Mouse (Mus musculus): ENCODE results near the gene Irak2. TPM values are rescaled to one million over a fixed set of nuclear protein-coding genes. Genes with fewer than 3 reads are reported as not detected.

Gene Irak2
- polyA plus RNA-seq, 1 experiment from 2014 or later: 7.4 TPM

DNA sequence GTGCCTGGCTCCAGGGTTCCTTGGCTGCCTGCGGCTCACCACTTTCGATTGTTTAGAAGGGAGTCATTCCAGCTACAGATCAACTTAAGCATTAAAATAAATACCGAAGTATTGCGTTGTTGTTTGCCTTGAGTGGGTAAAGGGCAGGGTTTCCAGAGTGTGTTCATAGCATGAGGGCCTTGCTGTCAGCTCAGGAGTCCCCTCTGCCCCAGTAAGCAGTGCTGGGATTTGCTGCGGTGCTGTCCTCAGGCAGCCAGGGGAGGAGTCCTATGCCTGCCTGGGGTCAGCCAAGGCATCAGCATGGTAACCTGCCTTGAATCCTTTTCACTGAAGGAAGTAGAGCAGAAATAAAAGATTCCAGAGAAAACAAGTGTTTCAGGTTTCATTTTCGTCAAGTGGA is 18.6 kb downstream of the Irak2 start:
- WGBS: 65% methylated on average over 6 of the region's 6 CpGs
- Histone ChIP-seq H3K27me3 (ENCODE audit: control insufficient read depth, insufficient read depth, low read length) (no peaks in the 10 kb centered on the region), H3K27ac (ENCODE audit: low read length) (peak overlapping the region; percentile 10; the same call in 1 of the 2 replicates), H3K4me3 (ENCODE audit: low read depth, low read length) (no peak overlapping the region), H3K36me3 (ENCODE audit: control insufficient read depth, insufficient read depth, low read length) (no peaks in the 10 kb centered on the region), H3K9ac (replicated peaks; ENCODE audit: low read depth, low read length) (no peak overlapping the region), H3K9me3 (ENCODE audit: control insufficient read depth, low read depth, low read length) (no peaks in the 10 kb centered on the region), H3K4me2 (replicated peaks; ENCODE audit: low read depth, low read length) (no peak overlapping the region), H3K4me1 (ENCODE audit: control insufficient read depth, insufficient read depth, low read length) (no peaks in the 10 kb centered on the region)
- ATAC-seq (ENCODE audit: insufficient number of reproducible peaks, insufficient read depth, low FRiP score, low read depth): no peak

DNA sequence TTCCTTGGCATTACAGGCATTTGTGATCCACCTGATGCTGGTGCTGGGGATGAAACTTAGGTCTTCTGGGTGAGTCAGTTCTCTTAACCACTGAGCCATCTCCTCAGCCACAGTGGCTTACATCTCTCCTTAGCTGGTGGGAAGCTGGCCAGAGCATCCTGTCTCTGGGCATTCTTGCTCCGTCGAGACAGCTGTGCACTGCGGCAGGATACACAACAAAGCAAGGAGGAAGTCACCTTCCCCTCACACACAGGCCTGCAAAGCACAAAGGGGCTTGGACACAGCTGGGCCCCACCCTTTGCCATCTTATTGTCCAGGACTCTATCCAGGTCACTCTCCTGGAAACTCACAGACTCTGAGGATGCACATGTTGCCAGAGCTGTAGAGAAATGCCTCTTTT is 20.0 kb downstream of the Irak2 start:
- Histone ChIP-seq H3K4me1 (ENCODE audit: control insufficient read depth, insufficient read depth, low read length) (no peaks in the 10 kb centered on the region), H3K36me3 (ENCODE audit: control insufficient read depth, insufficient read depth, low read length) (no peaks in the 10 kb centered on the region), H3K4me2 (replicated peaks; ENCODE audit: low read depth, low read length) (no peak overlapping the region), H3K9ac (replicated peaks; ENCODE audit: low read depth, low read length) (no peak overlapping the region), H3K9me3 (ENCODE audit: control insufficient read depth, low read depth, low read length) (no peaks in the 10 kb centered on the region), H3K4me3 (ENCODE audit: low read depth, low read length) (no peak overlapping the region), H3K27me3 (ENCODE audit: control insufficient read depth, insufficient read depth, low read length) (no peaks in the 10 kb centered on the region), H3K27ac (ENCODE audit: low read length) (peak overlapping the region; percentile 33; the same call in 1 of the 2 replicates)
- 56% methylated on average over 3 of the region's 3 CpGs for WGBS
- ATAC-seq (ENCODE audit: insufficient number of reproducible peaks, insufficient read depth, low FRiP score, low read depth): no peak

DNA sequence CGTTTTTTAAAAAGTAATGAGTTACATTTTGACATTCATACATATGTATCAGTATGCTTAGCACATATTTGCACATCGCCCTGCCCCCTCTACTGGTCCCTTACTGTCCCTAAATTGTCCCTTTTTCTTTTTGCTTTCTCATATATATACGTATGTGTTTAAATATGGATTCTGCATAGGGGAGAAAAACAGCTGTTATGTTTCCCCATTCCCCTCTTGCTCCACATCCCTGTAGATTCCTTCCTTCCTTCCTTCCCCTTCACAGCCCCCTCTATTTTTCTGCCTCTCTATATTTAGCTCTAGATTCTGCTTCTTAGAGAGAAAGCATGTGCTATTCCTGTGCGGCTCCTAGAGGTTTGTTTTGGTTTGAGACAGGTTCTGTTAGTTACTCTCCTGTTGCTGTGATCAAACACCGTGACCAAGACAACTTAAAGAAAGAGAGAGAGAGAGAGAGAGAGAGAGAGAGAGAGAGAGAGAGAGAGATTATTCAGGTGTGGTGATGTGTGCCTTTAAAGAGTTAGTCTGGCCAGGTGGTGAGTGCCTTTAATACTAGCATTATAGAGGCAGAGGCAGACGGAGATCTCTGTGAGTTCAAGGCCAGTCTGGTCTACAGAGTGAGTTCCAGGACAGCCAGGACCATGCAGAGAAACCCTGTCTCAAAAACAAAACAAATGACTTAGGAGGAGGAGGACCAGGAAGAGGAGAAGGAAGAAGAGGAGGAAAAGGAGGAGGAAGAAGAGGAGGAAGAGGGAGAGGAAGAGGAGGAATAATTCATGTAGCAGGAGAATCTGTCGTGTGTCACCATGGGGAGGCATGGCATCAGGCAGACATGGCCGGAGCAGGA is 21.6 kb downstream of the Irak2 start:
- no peak for ATAC-seq (ENCODE audit: insufficient number of reproducible peaks, insufficient read depth, low FRiP score, low read depth)
- H3K27ac ChIP-seq (ENCODE audit: low read length): no peak overlapping the region
- H3K4me2 ChIP-seq (replicated peaks; ENCODE audit: low read depth, low read length): no peak overlapping the region
- no peaks in the 10 kb centered on the region for H3K36me3 ChIP-seq (ENCODE audit: control insufficient read depth, insufficient read depth, low read length)
- H3K4me3 ChIP-seq (ENCODE audit: low read depth, low read length): no peak overlapping the region
- no peak overlapping the region for H3K9ac ChIP-seq (replicated peaks; ENCODE audit: low read depth, low read length)
- no peaks in the 10 kb centered on the region for H3K4me1 ChIP-seq (ENCODE audit: control insufficient read depth, insufficient read depth, low read length)
- H3K9me3 ChIP-seq (ENCODE audit: control insufficient read depth, low read depth, low read length): no peaks in the 10 kb centered on the region
- 58% methylated on average over 8 of the region's 8 CpGs for WGBS
- H3K27me3 ChIP-seq (ENCODE audit: control insufficient read depth, insufficient read depth, low read length): no peaks in the 10 kb centered on the region

DNA sequence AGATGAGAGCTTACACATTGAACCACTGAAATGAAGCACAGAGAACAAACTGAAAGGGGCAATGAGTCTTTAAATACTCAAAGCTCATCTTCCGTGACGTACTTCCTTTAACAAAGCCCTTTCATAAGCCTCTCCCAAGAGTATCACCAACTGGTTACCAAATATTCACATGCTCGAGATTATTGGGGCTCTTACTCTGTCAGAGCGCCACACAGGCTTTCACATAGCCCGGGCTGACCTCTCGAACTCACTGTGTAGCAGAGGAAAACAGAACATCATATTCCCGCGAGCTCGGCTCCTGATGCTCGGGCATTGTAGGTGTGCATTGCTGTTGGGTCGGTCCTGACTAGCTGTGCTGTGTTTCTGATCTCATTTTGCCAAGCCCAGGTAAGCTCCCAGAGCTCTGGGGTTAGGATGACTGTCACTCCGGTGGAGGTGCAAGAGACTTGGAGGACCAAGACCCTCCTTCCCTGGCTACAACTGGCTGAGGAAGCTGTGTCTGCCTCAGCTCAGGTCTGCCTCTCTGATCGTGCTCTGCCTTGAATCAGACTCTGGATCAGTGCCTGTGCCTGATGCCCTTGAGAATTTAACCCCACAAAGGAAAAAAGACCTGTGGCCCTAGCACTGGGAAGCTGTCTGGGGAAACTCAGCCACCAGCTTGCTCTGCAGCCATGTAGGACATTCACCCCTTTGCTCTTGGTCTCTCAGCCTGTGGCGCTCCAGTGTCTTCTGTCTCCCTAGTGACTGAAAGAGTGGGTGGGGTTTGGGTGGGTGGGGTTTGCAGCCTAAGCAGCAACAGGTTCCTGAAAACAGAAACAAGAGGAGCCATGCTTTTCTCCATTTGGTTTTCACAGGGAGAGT is 22.5 kb downstream of the Irak2 start:
- no peak overlapping the region for H3K4me2 ChIP-seq (replicated peaks; ENCODE audit: low read depth, low read length)
- no peaks in the 10 kb centered on the region for H3K9me3 ChIP-seq (ENCODE audit: control insufficient read depth, low read depth, low read length)
- no peaks in the 10 kb centered on the region for H3K4me1 ChIP-seq (ENCODE audit: control insufficient read depth, insufficient read depth, low read length)
- no peak overlapping the region for H3K4me3 ChIP-seq (ENCODE audit: low read depth, low read length)
- no peak overlapping the region for H3K9ac ChIP-seq (replicated peaks; ENCODE audit: low read depth, low read length)
- no peak for ATAC-seq (ENCODE audit: insufficient number of reproducible peaks, insufficient read depth, low FRiP score, low read depth)
- 58% methylated on average over 14 of the region's 14 CpGs for WGBS
- H3K27ac ChIP-seq (ENCODE audit: low read length): no peak overlapping the region
- H3K36me3 ChIP-seq (ENCODE audit: control insufficient read depth, insufficient read depth, low read length): no peaks in the 10 kb centered on the region
- H3K27me3 ChIP-seq (ENCODE audit: control insufficient read depth, insufficient read depth, low read length): no peaks in the 10 kb centered on the region

DNA sequence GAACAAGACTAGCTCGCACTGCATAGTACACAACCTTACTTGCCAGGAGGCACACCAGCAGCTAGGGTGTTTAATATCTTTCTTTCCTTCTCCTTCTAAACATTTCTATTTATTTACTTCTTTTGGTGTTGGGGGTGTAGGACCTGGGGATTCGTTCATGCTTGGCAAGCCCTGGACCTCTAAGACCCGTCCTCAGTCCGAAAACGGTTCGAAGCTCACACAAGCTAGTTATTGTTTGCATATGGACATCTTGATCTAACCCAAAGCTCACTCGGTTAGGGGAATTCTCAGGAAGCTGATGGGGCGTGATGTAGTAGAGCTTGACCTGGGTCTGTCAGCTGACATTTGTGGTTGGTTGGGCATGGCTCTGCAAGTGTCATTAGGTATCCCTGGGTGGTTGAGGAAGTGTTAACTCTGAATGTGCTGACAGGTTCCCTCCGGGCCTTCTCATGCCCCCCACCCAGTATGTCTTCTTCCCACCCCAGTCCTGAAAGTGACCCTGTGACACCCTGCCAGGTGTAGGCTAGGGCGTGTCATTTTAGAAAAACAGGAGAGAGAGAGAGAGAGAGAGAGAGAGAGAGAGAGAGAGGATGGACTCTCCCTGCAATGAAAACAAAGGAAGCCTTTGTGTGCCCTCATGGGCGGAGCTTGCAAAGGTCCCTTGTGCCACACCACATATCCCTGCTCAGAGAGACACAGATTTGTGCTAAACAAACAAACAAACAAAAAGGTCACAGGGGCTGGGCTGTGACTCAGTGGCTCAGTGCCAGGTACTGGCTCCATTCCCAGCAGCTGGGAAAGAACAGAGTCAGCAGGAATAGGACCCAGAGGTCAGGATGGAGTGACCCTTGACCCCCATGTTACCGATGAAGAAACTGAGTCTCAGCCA is 23.3 kb downstream of the Irak2 start:
- no peak overlapping the region for H3K4me3 ChIP-seq (ENCODE audit: low read depth, low read length)
- H3K4me2 ChIP-seq (replicated peaks; ENCODE audit: low read depth, low read length): no peak overlapping the region
- H3K9ac ChIP-seq (replicated peaks; ENCODE audit: low read depth, low read length): no peak overlapping the region
- ATAC-seq (ENCODE audit: insufficient number of reproducible peaks, insufficient read depth, low FRiP score, low read depth): peak; percentile 36; the same call in 1 of the 2 replicates
- no peaks in the 10 kb centered on the region for H3K27me3 ChIP-seq (ENCODE audit: control insufficient read depth, insufficient read depth, low read length)
- no peaks in the 10 kb centered on the region for H3K36me3 ChIP-seq (ENCODE audit: control insufficient read depth, insufficient read depth, low read length)
- 50% methylated on average over 12 of the region's 12 CpGs for WGBS
- no peaks in the 10 kb centered on the region for H3K4me1 ChIP-seq (ENCODE audit: control insufficient read depth, insufficient read depth, low read length)
- H3K9me3 ChIP-seq (ENCODE audit: control insufficient read depth, low read depth, low read length): no peaks in the 10 kb centered on the region
- H3K27ac ChIP-seq (ENCODE audit: low read length): no peak overlapping the region

DNA sequence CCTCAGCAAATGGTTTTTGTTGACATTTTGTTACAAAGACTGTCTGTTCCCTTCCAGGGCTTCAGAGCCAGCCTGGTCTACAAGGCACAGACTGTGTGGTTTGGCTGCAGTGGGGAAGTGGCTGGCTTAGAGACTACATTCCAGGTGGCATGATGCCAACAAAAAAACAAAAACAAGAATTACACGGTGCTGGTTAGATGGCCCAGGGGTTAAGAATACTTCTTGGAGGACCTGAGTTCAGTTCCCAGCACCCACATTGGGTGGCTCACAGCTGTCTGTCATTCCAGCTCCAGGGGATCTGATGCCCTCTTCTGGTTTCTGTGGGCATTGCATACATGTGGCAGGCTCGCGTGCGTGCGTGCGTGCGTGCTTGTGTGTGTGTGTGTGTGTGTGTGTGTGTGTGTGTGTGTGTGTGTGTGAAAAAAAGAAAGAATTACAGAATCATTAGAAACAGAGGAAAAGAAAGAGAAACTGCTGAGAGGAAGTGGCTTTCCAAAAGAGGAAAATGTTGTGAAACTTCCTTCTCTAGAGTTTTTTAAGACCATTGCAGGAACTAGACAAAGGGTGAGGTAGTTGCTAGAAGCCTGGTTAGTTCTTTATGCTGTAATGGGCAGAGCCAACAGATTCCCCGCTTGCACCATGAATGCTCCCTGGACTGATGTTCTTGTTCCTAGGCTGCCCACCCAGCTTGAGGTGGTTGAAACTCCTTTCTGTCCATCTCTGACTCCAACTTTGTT is 24.9 kb downstream of the Irak2 start:
- Histone ChIP-seq H3K27me3 (ENCODE audit: control insufficient read depth, insufficient read depth, low read length) (no peaks in the 10 kb centered on the region), H3K4me2 (replicated peaks; ENCODE audit: low read depth, low read length) (no peak overlapping the region), H3K36me3 (ENCODE audit: control insufficient read depth, insufficient read depth, low read length) (no peaks in the 10 kb centered on the region), H3K9me3 (ENCODE audit: control insufficient read depth, low read depth, low read length) (no peaks in the 10 kb centered on the region), H3K9ac (replicated peaks; ENCODE audit: low read depth, low read length) (no peak overlapping the region), H3K4me1 (ENCODE audit: control insufficient read depth, insufficient read depth, low read length) (no peaks in the 10 kb centered on the region), H3K27ac (ENCODE audit: low read length) (no peak overlapping the region), H3K4me3 (ENCODE audit: low read depth, low read length) (no peak overlapping the region)
- ATAC-seq (ENCODE audit: insufficient number of reproducible peaks, insufficient read depth, low FRiP score, low read depth): no peak
- WGBS: 93% methylated on average over 8 of the region's 8 CpGs

DNA sequence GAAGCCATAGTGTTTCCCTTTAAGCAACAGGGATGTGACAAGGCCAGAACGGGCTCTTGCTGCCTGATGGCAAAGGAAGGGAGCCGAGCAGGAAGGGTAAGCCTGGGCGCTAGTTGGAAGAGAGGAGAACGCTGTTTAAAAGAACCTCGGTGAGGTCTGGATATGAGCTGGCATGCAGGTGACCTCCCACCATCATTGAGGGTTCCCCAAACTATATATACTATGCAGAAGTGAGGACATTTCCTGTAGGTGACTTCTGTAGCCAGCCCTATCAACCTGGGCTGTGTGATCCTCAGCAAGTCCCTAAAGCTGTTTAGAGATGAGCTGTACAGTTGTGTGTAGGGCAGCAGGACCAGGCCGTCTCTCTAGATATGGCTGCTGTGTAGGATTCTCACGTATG is 26.0 kb downstream of the Irak2 start:
- H3K27me3 ChIP-seq (ENCODE audit: control insufficient read depth, insufficient read depth, low read length): no peaks in the 10 kb centered on the region
- ATAC-seq (ENCODE audit: insufficient number of reproducible peaks, insufficient read depth, low FRiP score, low read depth): no peak
- 0 out of 2 replicates have a peak, but pooled peaks cover 2% of the 10 kb centered on the region for H3K4me1 ChIP-seq (ENCODE audit: control insufficient read depth, insufficient read depth, low read length)
- no peak overlapping the region for H3K27ac ChIP-seq (ENCODE audit: low read length)
- no peaks in the 10 kb centered on the region for H3K36me3 ChIP-seq (ENCODE audit: control insufficient read depth, insufficient read depth, low read length)
- H3K9ac ChIP-seq (replicated peaks; ENCODE audit: low read depth, low read length): no peak overlapping the region
- WGBS: 89% methylated on average over 7 of the region's 7 CpGs
- no peak overlapping the region for H3K4me3 ChIP-seq (ENCODE audit: low read depth, low read length)
- H3K4me2 ChIP-seq (replicated peaks; ENCODE audit: low read depth, low read length): no peak overlapping the region
- no peaks in the 10 kb centered on the region for H3K9me3 ChIP-seq (ENCODE audit: control insufficient read depth, low read depth, low read length)

Measured in stomach, embryonic 14.5 days (tissue).